Mouse (Mus musculus) myocyte (in vitro differentiated cells): ENCODE results near the gene Alad.

Experiments used
- CEBPB ChIP-seq: IDR thresholded peaks from 2 replicates; pipeline ENCODE4 v1.6.1; 2011; ENCODE audit warnings: mild to moderate bottlenecking, moderate library complexity; ENCODE audit not compliant: poor library complexity, insufficient read depth, severe bottlenecking
- E2F4 ChIP-seq: IDR thresholded peaks from one replicate; pipeline ENCODE4 v1.6.1; 2011; ENCODE audit warnings: mild to moderate bottlenecking, control low read depth, moderate library complexity; ENCODE audit not compliant: insufficient read depth
- MAX ChIP-seq: IDR thresholded peaks from one replicate; pipeline ENCODE4 v1.6.1; 2011; ENCODE audit warnings: low read depth, mild to moderate bottlenecking, control low read depth
- MYOD1 ChIP-seq, 3 experiments: IDR thresholded peaks; one replicate each; pipeline ENCODE4 v1.6.1; 2011; ENCODE audit warnings: control low read depth in 2 of 3, low read depth in 2 of 3, mild to moderate bottlenecking in 2 of 3, moderate library complexity in 1 of 3; ENCODE audit not compliant: insufficient read length in 2 of 3, control insufficient read depth in 1 of 3
- MYOG ChIP-seq, 3 experiments: IDR thresholded peaks; one replicate each; pipeline ENCODE4 v1.6.1; 2011; ENCODE audit warnings: control low read depth in 2 of 3, low read depth in 2 of 3, mild to moderate bottlenecking in 2 of 3; ENCODE audit not compliant: insufficient read length in 2 of 3, control insufficient read depth in 1 of 3, insufficient read depth in 1 of 3
- POLR2A ChIP-seq: IDR thresholded peaks from one replicate; pipeline ENCODE4 v1.6.1; 2011; ENCODE audit warnings: low read depth, mild to moderate bottlenecking, control low read depth, moderate library complexity; ENCODE audit not compliant: insufficient read length
- POLR2AphosphoS2 ChIP-seq: IDR thresholded peaks from one replicate; pipeline ENCODE4 v1.6.1; 2011; ENCODE audit warnings: low read depth, control low read depth; ENCODE audit not compliant: insufficient read length
- SRF ChIP-seq: IDR thresholded peaks from one replicate; pipeline ENCODE4 v1.6.1; 2011; ENCODE audit warnings: low read depth; ENCODE audit not compliant: control insufficient read depth, insufficient read length
- TCF12 ChIP-seq: IDR thresholded peaks from one replicate; pipeline ENCODE4 v1.6.1; 2011; ENCODE audit warnings: mild to moderate bottlenecking, control low read depth; ENCODE audit not compliant: poor library complexity, insufficient read depth, severe bottlenecking
- USF1 ChIP-seq: IDR thresholded peaks from one replicate; pipeline ENCODE4 v1.6.1; 2011; ENCODE audit warnings: low read depth, mild to moderate bottlenecking, control low read depth, moderate library complexity

- TF ChIP-seq E2F4 (no peak), SRF (no peak), MAX (peak; percentile 61), MYOG (IDR thresholded peaks at IDR 0.05; ENCODE audit: control insufficient read depth in 1 of 3, insufficient read depth in 1 of 3, insufficient read length in 2 of 3, low read depth in 2 of 3) (no peak), POLR2A (no peak), MYOD1 (IDR thresholded peaks at IDR 0.05; ENCODE audit: control insufficient read depth in 1 of 3, insufficient read length in 2 of 3, low read depth in 2 of 3) (no peak), USF1 (no peak), TCF12 (no peak), CEBPB (peak; percentile 73; the same call in 1 of the 2 replicates), POLR2AphosphoS2 (no peak)
Measured at GRCm38 (mm10) chr4:62496815-62497214, 22.9 kb downstream of the Alad start.
